Mouse (Mus musculus): ENCODE results near the gene Adam20.
"Not testable (repeated sequence)": the region's sequence is repeated elsewhere in the genome, so short reads cannot be mapped to it uniquely, and the experiment has no call there.

Gene Adam20

DNA sequence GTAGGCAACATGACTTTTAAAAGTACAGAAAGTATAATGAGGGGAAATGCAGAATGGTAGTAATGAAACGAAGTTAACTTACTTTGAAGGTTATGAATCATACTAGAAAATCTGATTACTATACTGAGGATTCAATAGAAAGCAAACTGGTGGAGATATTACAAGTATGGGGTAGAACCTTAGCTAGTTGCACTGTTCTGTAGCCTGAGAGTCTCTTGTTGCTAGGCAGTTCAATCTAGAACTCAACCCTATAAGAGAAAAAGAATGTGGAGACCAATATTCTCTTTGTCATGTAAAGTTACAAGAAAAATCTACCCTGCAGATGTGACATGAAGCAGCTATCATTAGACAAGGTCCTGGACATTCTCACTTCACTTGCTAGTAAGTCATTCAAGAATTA is at the start of gene Adam20:
TSS of gene Adam20 (plus strand) at position 301 of the 400 bp plus-strand sequence.
- not testable (repeated sequence) for DNase-seq (ENCODE audit: low read depth)

DNA sequence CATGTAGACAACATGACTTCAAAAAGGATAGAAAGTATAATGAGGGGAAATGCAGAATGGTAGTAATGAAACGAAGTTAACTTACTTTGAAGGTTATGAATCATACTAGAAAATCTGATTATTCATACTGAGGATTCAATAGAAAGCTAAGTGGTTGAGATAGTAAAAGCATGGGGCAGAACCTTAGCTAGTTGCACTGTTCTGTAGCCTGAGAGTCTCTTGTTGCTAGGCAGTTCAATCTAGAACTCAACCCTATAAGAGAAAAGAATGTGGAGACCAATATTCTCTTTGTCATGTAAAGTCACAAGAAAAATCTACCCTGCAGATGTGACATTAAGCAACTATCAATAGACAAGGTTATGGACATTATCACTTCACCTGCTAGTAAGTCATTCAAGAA is 41.2 kb upstream of the Adam20 start, which contains the start of gene Adam25:
TSS of gene Adam25 (plus strand) at position 301 of the 400 bp plus-strand sequence.
- not testable (repeated sequence) for DNase-seq (ENCODE audit: low read depth)

- DNase-seq (ENCODE audit: low read depth) = no peak
Measured at GRCm38 (mm10) chr8:40783320-40783719, 9.8 kb upstream of the Adam20 start.

DNA sequence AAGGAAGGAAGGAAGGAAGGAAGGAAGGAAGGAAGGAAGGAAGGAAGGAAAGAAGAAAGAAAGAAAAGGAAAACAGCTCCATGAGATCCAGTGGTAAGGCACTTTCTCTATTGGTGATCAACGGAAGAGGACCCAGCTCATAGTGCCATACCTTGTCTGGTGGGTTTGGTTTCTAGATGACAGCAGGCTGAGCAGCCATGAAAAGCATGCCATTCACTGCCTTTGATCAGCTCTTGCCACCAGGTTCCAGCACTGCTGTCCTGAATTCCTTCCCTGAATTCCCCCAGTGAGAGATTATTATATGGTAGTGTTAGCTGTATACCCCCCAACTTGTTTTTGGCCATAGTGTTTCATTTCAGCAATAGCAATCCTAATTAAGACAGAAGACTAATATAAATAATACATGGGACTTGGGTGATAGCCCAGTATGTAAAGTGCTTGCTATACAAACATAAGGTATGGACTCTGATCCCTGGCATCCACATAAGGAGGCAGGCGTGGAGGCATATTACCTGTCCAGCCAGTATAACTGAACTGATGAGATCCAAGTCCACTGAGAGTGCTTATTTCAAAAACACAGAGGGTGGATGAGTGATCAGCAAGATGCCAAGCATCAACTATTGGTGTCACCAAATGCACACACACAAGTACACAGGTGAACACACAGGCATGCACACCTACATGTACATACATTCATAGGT is 10.5 kb downstream of the Adam20 start:
- no peak for DNase-seq (ENCODE audit: low read depth)

Data from naive thymus-derived CD4-positive, alpha-beta T cell, adult 2 months (primary cell).